Mouse (Mus musculus): Measurements from ENCODE around the gene 9130023H24Rik. TPM values are rescaled to one million over a fixed set of nuclear protein-coding genes. Genes with fewer than 3 reads are reported as not detected.

The 9130023H24Rik gene
- total RNA-seq (2023): 3.2 TPM

GRCm38 (mm10) chr7:128237927-128238778, at the start of gene 9130023H24Rik:
TSS of gene 9130023H24Rik (minus strand) at chr7:128238031.

GRCm38 (mm10) chr7:128265411-128265810, 27.6 kb upstream of the 9130023H24Rik start, which contains the start of gene Slc5a2:
TSS of gene Slc5a2 (plus strand) at chr7:128265657.

GRCm38 (mm10) chr7:128246496-128247391, 8.9 kb upstream of the 9130023H24Rik start, which contains the start of gene Tgfb1i1:
TSS of gene Tgfb1i1 (plus strand) at chr7:128246812.

GRCm38 (mm10) chr7:128236856-128237592, 807 bp downstream of the 9130023H24Rik start, which contains the start of gene Armc5:
TSS of gene Armc5 (plus strand) at chr7:128237342.

GRCm38 (mm10) chr7:128206152-128206551, 31.7 kb downstream of the 9130023H24Rik start, which contains the start of gene Cox6a2:
TSS of gene Cox6a2 (minus strand) at chr7:128206387.

Other genes with a start within 250 kb of the 9130023H24Rik start
- gene Pycard, start 244.2 kb downstream of the 9130023H24Rik start, total RNA-seq (2023): 44.5 TPM
- gene Trim72, start 234.1 kb downstream of the 9130023H24Rik start, total RNA-seq (2023): 1.2 TPM
- gene Itgam, start 175.4 kb downstream of the 9130023H24Rik start, total RNA-seq (2023): 3.2 TPM
- not detected for gene Gm49368, start 175.3 kb downstream of the 9130023H24Rik start, total RNA-seq (2023)
- 5.7 TPM for gene Itgax, start 108.5 kb downstream of the 9130023H24Rik start, total RNA-seq (2023)
- 3.2 TPM for gene Itgad, start 83.7 kb downstream of the 9130023H24Rik start, total RNA-seq (2023)
- gene Cox6a2, start 31.6 kb downstream of the 9130023H24Rik start, total RNA-seq (2023): not detected
- 25.5 TPM for gene Armc5, start 689 bp downstream of the 9130023H24Rik start, total RNA-seq (2023)
- 4.3 TPM for gene Tgfb1i1, start 8.8 kb upstream of the 9130023H24Rik start, total RNA-seq (2023)
- gene Slc5a2, start 27.6 kb upstream of the 9130023H24Rik start, total RNA-seq (2023): not detected
- gene BC017158, start 60.1 kb upstream of the 9130023H24Rik start, total RNA-seq (2023): 27.6 TPM
- gene Rgs10, start 180.7 kb upstream of the 9130023H24Rik start, total RNA-seq (2023): 221 TPM
- 125 TPM for gene Tial1, start 223.7 kb upstream of the 9130023H24Rik start, total RNA-seq (2023)